Mouse (Mus musculus): ENCODE measurements around the gene Sash1.
A peak's percentile ranks its signal among the peaks of the same experiment; 100 is the strongest.

The Sash1 gene

GRCm38 (mm10) chr10:8792412-8792811, 93.5 kb downstream of the Sash1 start:
- DNase-seq (ENCODE audit: low spot score) = no peak

DNA sequence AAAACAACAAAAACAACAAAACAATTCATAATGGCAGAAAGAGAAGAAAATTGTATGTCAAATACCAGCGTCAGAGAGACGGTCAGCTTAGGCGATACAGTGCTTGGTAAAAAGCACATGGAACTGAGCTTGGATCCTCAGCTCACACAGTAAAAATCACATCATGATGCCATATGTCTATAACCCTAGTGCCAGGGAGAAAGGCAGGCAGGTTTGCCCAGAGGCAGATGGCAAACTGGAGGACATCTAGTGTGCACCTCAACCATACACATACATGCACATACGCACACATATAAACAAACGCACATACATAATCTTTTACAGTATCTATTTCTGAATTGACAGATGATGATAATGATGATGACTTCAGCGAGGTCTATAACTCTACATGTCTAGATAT, 96.8 kb downstream of the Sash1 start:
- DNase-seq (ENCODE audit: low spot score) = no peak

DNA sequence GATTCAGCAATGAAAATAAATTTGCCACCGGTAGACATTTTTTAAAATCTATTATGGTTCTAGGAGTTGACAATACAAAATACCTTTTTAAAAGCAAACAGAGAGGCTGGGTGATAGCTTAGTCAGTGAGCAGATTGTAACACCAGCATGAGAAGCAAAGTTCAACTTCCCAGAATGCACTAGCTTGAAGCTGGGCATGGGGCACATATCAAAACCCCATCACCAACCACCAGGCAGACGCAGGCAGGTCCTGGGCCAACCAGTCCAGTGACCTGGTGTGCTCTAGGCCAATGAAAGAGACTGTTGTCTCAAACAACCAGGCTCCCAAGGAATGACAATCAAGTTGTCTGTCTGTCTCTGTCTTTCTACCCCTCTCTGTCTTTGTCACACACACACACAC, 98.6 kb downstream of the Sash1 start:
- DNase-seq (ENCODE audit: low spot score) = no peak

- no peak for DNase-seq (ENCODE audit: low spot score)
These were observed 100.3 kb downstream of the Sash1 start for GRCm38 (mm10) chr10:8785451-8786145.

DNA sequence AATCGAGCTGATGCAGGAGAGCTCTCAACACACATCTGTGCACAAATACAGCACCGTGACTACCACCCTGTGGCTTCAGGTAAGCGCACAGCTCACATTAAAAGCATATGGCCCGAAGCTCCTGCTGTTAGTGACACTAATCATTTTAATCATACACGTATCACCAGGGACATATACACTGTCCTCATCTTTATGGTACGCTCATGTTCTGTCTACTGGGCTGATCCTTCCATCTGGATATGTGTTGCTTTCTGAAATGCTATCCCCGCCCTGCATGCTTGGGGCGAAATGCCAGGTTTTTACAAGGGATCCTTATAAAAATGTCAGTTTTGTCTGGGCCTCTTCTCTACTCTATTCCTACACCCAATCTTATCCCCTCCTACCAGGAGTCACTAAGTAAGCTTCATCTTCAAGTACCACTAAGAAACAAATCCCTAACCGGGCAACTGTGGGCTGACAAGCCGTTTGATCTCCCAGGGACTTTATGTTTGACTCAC, 103.9 kb downstream of the Sash1 start:
- DNase-seq (ENCODE audit: low spot score) = no peak

DNA sequence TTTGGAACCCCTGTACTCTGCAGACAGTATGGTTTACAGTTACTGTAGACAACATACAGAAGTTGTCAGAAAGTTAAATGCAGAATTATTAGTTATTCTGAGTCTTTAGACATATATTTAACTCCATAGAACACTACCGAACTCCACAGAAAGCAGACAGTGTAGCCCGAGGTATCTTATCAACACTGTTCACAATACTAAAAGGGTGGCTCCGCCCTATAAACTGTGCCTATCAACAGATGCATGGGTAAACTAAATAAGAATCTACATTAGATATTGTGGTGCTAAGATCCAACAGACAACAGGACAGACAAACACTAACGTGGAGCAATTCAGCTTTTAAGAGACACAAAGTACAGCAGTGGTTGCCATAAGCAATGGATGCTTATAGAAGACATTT, 106.0 kb downstream of the Sash1 start:
- no peak for DNase-seq (ENCODE audit: low spot score)

- no peak for DNase-seq (ENCODE audit: low spot score)
These were observed 107.0 kb downstream of the Sash1 start for GRCm38 (mm10) chr10:8778845-8779244.

DNA sequence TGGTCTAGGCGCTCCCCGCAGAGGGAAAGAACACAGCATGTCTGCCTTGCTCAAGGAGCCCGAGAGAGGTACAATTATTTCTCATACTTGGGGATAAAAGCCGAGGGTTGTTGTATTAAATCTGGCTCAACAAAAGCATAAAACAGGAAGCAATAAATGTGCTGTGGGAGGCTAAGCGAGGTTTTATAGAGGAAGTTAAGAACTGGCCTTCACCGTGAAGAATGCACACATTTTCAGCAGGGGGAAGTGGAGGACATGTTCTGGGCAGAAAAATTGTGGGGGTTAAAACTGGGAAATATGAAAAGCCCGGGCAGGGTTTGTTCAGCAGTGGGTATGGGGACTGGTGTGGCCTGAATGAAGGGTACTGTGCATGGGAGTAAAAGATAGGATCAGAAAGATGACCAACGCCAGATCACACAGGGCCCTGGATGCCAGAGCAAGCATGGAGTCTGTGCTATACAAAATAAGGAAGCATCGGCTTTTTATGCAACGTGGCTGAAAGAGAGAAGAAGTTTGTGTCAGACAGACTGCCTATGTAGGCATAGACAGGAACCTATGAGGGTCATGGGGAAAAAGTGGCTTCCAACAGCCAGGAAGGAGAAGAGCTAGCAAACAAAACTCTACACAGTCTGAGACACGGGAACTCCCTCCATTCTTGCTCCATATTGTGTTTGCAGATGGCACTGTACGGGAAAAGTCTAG, 108.2 kb downstream of the Sash1 start:
- no peak for DNase-seq (ENCODE audit: low spot score)

- no peak for DNase-seq (ENCODE audit: low spot score)
These were observed 109.1 kb downstream of the Sash1 start for GRCm38 (mm10) chr10:8776791-8777190.

GRCm38 (mm10) chr10:8775794-8776193, 110.1 kb downstream of the Sash1 start:
- no peak for DNase-seq (ENCODE audit: low spot score)

DNA sequence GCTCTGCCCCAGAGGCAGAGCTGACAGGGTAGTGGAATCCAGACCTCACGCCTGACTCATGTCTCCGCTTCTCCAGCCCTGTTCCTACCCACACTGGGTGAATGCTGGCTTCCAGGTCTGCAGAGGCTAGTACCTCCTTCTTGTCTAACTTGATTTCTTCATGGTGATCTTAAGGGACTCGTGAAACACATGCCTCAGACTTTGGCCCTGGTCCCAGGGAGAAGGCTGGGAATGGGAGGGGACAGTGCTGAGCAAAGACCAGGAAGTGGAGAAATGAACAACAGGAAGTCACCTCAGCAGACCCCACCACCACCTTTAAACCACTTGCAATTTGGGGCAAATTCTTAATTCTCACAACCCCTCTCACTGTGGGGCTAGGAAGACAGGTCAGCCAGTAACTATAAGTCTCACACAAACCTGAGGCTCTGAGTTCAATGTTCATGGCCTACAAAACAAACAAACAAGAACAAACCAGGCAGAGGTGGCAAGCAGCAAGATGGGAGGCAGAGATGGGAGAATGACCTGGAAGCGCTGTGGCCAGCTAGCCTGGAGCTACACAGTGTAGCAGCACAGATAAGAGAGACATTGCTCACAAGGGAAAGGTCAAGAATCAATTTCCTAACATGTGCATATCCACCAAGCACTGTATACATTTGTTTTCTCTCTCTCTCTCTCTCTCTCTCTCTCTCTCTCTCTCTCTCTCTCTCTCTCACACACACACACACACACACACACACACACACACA, 113.2 kb downstream of the Sash1 start:
- no peak for DNase-seq (ENCODE audit: low spot score)

GRCm38 (mm10) chr10:8770931-8771653, 114.8 kb downstream of the Sash1 start:
- no peak for DNase-seq (ENCODE audit: low spot score)

- no peak for DNase-seq (ENCODE audit: low spot score)
These were observed 117.2 kb downstream of the Sash1 start for GRCm38 (mm10) chr10:8768654-8769053.

DNA sequence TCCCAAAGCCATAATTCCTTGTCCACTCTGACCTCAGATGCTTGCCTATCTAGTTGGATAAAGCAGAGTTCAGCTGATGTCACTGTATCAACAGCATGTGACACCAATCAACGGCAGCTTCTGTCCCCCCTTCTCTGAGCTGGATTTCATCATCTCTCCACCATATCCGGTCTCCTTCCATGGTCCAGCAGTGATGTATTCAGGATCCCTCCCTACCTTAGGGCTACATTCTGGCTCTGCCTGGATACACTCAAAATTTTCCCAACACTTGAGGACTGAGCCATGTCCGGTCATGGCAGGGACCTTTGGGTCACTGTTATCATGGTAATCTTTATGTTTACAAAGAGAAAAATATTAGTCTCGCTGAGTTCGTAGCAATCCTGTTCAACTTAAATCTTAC, 118.5 kb downstream of the Sash1 start:
- DNase-seq (ENCODE audit: low spot score) = no peak

- no peak for DNase-seq (ENCODE audit: low spot score)
These were observed 119.8 kb downstream of the Sash1 start for GRCm38 (mm10) chr10:8765922-8766522.

GRCm38 (mm10) chr10:8762771-8763170, 123.1 kb downstream of the Sash1 start:
- DNase-seq (ENCODE audit: low spot score) = no peak

DNA sequence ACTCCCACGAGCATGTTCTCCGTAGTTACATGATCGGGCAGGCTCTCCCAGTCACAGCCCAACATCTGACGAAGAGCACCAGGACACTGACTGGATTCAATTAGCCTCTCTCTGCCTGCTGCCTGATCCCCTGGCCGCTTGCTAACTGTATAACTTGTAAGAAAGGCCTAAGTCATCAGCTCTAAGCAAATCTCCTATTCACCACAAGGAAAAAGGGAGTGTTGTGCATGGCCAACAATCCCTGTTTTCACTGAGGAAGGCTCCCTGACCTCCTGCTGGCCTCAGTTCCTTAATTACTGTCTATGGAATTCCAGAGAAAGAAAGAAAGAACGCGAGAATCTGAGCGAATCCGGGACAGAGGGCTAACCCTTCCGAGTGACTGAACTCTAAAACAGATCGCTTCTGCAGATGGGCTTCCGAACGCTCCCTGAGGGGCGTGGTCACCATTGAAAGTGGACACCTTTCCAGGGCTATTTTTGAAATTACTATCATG, 123.6 kb downstream of the Sash1 start:
- peak; percentile 18 for DNase-seq (ENCODE audit: low spot score)

GRCm38 (mm10) chr10:8761656-8762055, 124.2 kb downstream of the Sash1 start:
- DNase-seq (ENCODE audit: low spot score) = no peak

DNA sequence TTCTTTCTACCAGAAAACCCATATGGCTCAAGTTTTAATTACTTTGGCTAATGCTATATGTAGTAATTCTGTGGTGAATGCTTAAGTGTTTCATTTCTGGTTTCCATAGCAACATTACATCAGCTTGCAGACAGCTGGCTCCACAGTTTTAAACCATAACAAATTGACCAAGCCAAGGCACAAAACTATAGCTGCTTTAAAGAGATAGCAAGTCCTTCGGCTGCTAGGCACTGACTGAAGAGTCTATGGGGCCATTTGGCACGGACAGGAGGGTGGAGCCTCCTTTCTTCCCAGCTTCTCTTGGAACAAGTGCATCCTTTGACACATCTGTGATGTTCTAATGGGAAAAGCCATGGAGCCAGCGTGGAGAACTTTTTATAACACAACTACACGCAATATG, 125.3 kb downstream of the Sash1 start:
- DNase-seq (ENCODE audit: low spot score) = no peak

GRCm38 (mm10) chr10:8759228-8759627, 126.6 kb downstream of the Sash1 start:
- DNase-seq (ENCODE audit: low spot score) = no peak

GRCm38 (mm10) chr10:8757429-8757931, 128.4 kb downstream of the Sash1 start:
- no peak for DNase-seq (ENCODE audit: low spot score)
